Mouse (Mus musculus): ENCODE data around the gene Angel1. TPM values are rescaled to one million over a fixed set of nuclear protein-coding genes. Genes with fewer than 3 reads are reported as not detected.
A peak's percentile ranks its signal among the peaks of the same experiment; 100 is the strongest.

Angel1 gene
- polyA plus RNA-seq, 1 experiment from 2014 or later: 12.5 TPM

- Histone ChIP-seq H3K9me3 (ENCODE audit: control insufficient read depth, low read length) (no peaks in the 10 kb centered on the region), H3K27ac (ENCODE audit: low read depth, low read length) (no peak overlapping the region), H3K36me3 (ENCODE audit: control insufficient read depth, insufficient read depth, low read length) (no peaks in the 10 kb centered on the region), H3K9ac (ENCODE audit: low read length) (no peak overlapping the region), H3K4me1 (ENCODE audit: control insufficient read depth, insufficient read depth, low read length) (no peaks in the 10 kb centered on the region), H3K4me2 (no peak overlapping the region), H3K4me3 (ENCODE audit: low read depth, low read length) (no peak overlapping the region), H3K27me3 (ENCODE audit: control insufficient read depth, insufficient read depth, low read length) (no peaks in the 10 kb centered on the region)
- no peak for ATAC-seq (ENCODE audit: low FRiP score)
- 93% methylated on average over 11 of the region's 11 CpGs for WGBS
- no peak for DNase-seq (ENCODE audit: low spot score, missing footprints)
These were observed 9.3 kb downstream of the Angel1 start for GRCm38 (mm10) chr12:86716962-86717361.

GRCm38 (mm10) chr12:86715401-86715800 is 10.9 kb downstream of the Angel1 start:
- H3K27ac ChIP-seq (ENCODE audit: low read depth, low read length): no peak overlapping the region
- no peak overlapping the region for H3K4me2 ChIP-seq
- WGBS: 51% methylated on average over 5 of the region's 5 CpGs
- no peaks in the 10 kb centered on the region for H3K27me3 ChIP-seq (ENCODE audit: control insufficient read depth, insufficient read depth, low read length)
- no peaks in the 10 kb centered on the region for H3K36me3 ChIP-seq (ENCODE audit: control insufficient read depth, insufficient read depth, low read length)
- H3K4me3 ChIP-seq (ENCODE audit: low read depth, low read length): no peak overlapping the region
- H3K4me1 ChIP-seq (ENCODE audit: control insufficient read depth, insufficient read depth, low read length): no peaks in the 10 kb centered on the region
- ATAC-seq (ENCODE audit: low FRiP score) (0 out of 2 replicates have a peak, but pooled peaks have one; percentile 24), DNase-seq (ENCODE audit: low spot score, missing footprints) (peak; percentile 98)
- no peak overlapping the region for H3K9ac ChIP-seq (ENCODE audit: low read length)
- no peaks in the 10 kb centered on the region for H3K9me3 ChIP-seq (ENCODE audit: control insufficient read depth, low read length)

GRCm38 (mm10) chr12:86714026-86714425 is 12.2 kb downstream of the Angel1 start:
- no peak overlapping the region for H3K27ac ChIP-seq (ENCODE audit: low read depth, low read length)
- H3K4me3 ChIP-seq (ENCODE audit: low read depth, low read length): no peak overlapping the region
- H3K4me1 ChIP-seq (ENCODE audit: control insufficient read depth, insufficient read depth, low read length): no peaks in the 10 kb centered on the region
- WGBS: 74% methylated on average over 5 of the region's 5 CpGs
- DNase-seq (ENCODE audit: low spot score, missing footprints): no peak
- no peaks in the 10 kb centered on the region for H3K9me3 ChIP-seq (ENCODE audit: control insufficient read depth, low read length)
- H3K9ac ChIP-seq (ENCODE audit: low read length): no peak overlapping the region
- H3K36me3 ChIP-seq (ENCODE audit: control insufficient read depth, insufficient read depth, low read length): no peaks in the 10 kb centered on the region
- no peak overlapping the region for H3K4me2 ChIP-seq
- no peaks in the 10 kb centered on the region for H3K27me3 ChIP-seq (ENCODE audit: control insufficient read depth, insufficient read depth, low read length)
- no peak for ATAC-seq (ENCODE audit: low FRiP score)

GRCm38 (mm10) chr12:86705843-86706242 is 20.4 kb downstream of the Angel1 start:
- ATAC-seq (ENCODE audit: low FRiP score): no peak
- Histone ChIP-seq H3K36me3 (ENCODE audit: control insufficient read depth, insufficient read depth, low read length) (no peaks in the 10 kb centered on the region; the same call in 1 of the 2 replicates), H3K27ac (ENCODE audit: low read depth, low read length) (no peak overlapping the region), H3K9me3 (ENCODE audit: control insufficient read depth, low read length) (no peaks in the 10 kb centered on the region), H3K4me2 (no peak overlapping the region), H3K4me1 (ENCODE audit: control insufficient read depth, insufficient read depth, low read length) (peaks cover 3% of the 10 kb centered on the region; the same call in 1 of the 2 replicates), H3K27me3 (ENCODE audit: control insufficient read depth, insufficient read depth, low read length) (no peaks in the 10 kb centered on the region), H3K4me3 (ENCODE audit: low read depth, low read length) (no peak overlapping the region), H3K9ac (ENCODE audit: low read length) (no peak overlapping the region)
- 80% methylated on average over 5 of the region's 5 CpGs for WGBS
- DNase-seq (ENCODE audit: low spot score, missing footprints): no peak

GRCm38 (mm10) chr12:86702690-86703089 is 23.6 kb downstream of the Angel1 start:
- H3K36me3 ChIP-seq (ENCODE audit: control insufficient read depth, insufficient read depth, low read length): no peaks in the 10 kb centered on the region; the same call in 1 of the 2 replicates
- no peaks in the 10 kb centered on the region for H3K9me3 ChIP-seq (ENCODE audit: control insufficient read depth, low read length)
- ATAC-seq (ENCODE audit: low FRiP score): no peak
- 95% methylated on average over 3 of the region's 3 CpGs for WGBS
- DNase-seq (ENCODE audit: low spot score, missing footprints): no peak
- no peak overlapping the region for H3K9ac ChIP-seq (ENCODE audit: low read length)
- no peaks in the 10 kb centered on the region for H3K27me3 ChIP-seq (ENCODE audit: control insufficient read depth, insufficient read depth, low read length)
- H3K4me3 ChIP-seq (ENCODE audit: low read depth, low read length): no peak overlapping the region
- H3K4me1 ChIP-seq (ENCODE audit: control insufficient read depth, insufficient read depth, low read length): peaks cover 17% of the 10 kb centered on the region
- H3K27ac ChIP-seq (ENCODE audit: low read depth, low read length): no peak overlapping the region
- H3K4me2 ChIP-seq: no peak overlapping the region

GRCm38 (mm10) chr12:86701491-86701890 is 24.8 kb downstream of the Angel1 start:
- Histone ChIP-seq H3K4me3 (ENCODE audit: low read depth, low read length) (no peak overlapping the region), H3K36me3 (ENCODE audit: control insufficient read depth, insufficient read depth, low read length) (no peaks in the 10 kb centered on the region; the same call in 1 of the 2 replicates), H3K9ac (ENCODE audit: low read length) (no peak overlapping the region), H3K9me3 (ENCODE audit: control insufficient read depth, low read length) (no peaks in the 10 kb centered on the region), H3K4me2 (no peak overlapping the region), H3K27me3 (ENCODE audit: control insufficient read depth, insufficient read depth, low read length) (no peaks in the 10 kb centered on the region), H3K4me1 (ENCODE audit: control insufficient read depth, insufficient read depth, low read length) (peaks cover 17% of the 10 kb centered on the region), H3K27ac (ENCODE audit: low read depth, low read length) (no peak overlapping the region)
- ATAC-seq (ENCODE audit: low FRiP score) (no peak), DNase-seq (ENCODE audit: low spot score, missing footprints) (no peak)
- WGBS: 88% methylated on average over 4 of the region's 4 CpGs

GRCm38 (mm10) chr12:86700927-86701310 is 25.3 kb downstream of the Angel1 start:
- H3K9me3 ChIP-seq (ENCODE audit: control insufficient read depth, low read length): no peaks in the 10 kb centered on the region
- ATAC-seq (ENCODE audit: low FRiP score) (no peak), DNase-seq (ENCODE audit: low spot score, missing footprints) (no peak)
- H3K27ac ChIP-seq (ENCODE audit: low read depth, low read length): peak overlapping the region; percentile 71; the same call in 1 of the 2 replicates
- H3K4me2 ChIP-seq: no peak overlapping the region
- H3K4me3 ChIP-seq (ENCODE audit: low read depth, low read length): no peak overlapping the region
- H3K9ac ChIP-seq (ENCODE audit: low read length): no peak overlapping the region
- 61% methylated on average over 4 of the region's 4 CpGs for WGBS
- peaks cover 17% of the 10 kb centered on the region for H3K4me1 ChIP-seq (ENCODE audit: control insufficient read depth, insufficient read depth, low read length)
- H3K36me3 ChIP-seq (ENCODE audit: control insufficient read depth, insufficient read depth, low read length): no peaks in the 10 kb centered on the region; the same call in 1 of the 2 replicates
- no peaks in the 10 kb centered on the region for H3K27me3 ChIP-seq (ENCODE audit: control insufficient read depth, insufficient read depth, low read length)

- Histone ChIP-seq H3K36me3 (ENCODE audit: control insufficient read depth, insufficient read depth, low read length) (no peaks in the 10 kb centered on the region; the same call in 1 of the 2 replicates), H3K27ac (ENCODE audit: low read depth, low read length) (peak overlapping the region; percentile 71), H3K4me1 (ENCODE audit: control insufficient read depth, insufficient read depth, low read length) (peaks cover 17% of the 10 kb centered on the region), H3K4me2 (no peak overlapping the region), H3K9me3 (ENCODE audit: control insufficient read depth, low read length) (no peaks in the 10 kb centered on the region), H3K9ac (ENCODE audit: low read length) (peak overlapping the region; percentile 42; the same call in 1 of the 2 replicates), H3K4me3 (ENCODE audit: low read depth, low read length) (no peak overlapping the region), H3K27me3 (ENCODE audit: control insufficient read depth, insufficient read depth, low read length) (no peaks in the 10 kb centered on the region)
- ATAC-seq (ENCODE audit: low FRiP score) (peak; percentile 70; the same call in 1 of the 2 replicates), DNase-seq (ENCODE audit: low spot score, missing footprints) (no peak)
- WGBS: 34% methylated on average over 19 of the region's 19 CpGs
These were observed 26.0 kb downstream of the Angel1 start for GRCm38 (mm10) chr12:86699965-86700926.

GRCm38 (mm10) chr12:86698537-86698936 is 27.7 kb downstream of the Angel1 start:
- Histone ChIP-seq H3K4me2 (no peak overlapping the region; the same call in 1 of the 2 replicates), H3K4me1 (ENCODE audit: control insufficient read depth, insufficient read depth, low read length) (peaks cover 17% of the 10 kb centered on the region), H3K9ac (ENCODE audit: low read length) (no peak overlapping the region), H3K36me3 (ENCODE audit: control insufficient read depth, insufficient read depth, low read length) (no peaks in the 10 kb centered on the region), H3K4me3 (ENCODE audit: low read depth, low read length) (no peak overlapping the region), H3K27ac (ENCODE audit: low read depth, low read length) (no peak overlapping the region; the same call in 1 of the 2 replicates), H3K9me3 (ENCODE audit: control insufficient read depth, low read length) (no peaks in the 10 kb centered on the region), H3K27me3 (ENCODE audit: control insufficient read depth, insufficient read depth, low read length) (no peaks in the 10 kb centered on the region)
- DNase-seq (ENCODE audit: low spot score, missing footprints): no peak
- no peak for ATAC-seq (ENCODE audit: low FRiP score)

All from midbrain, embryonic 11.5 days (tissue).